Mouse (Mus musculus) layer of hippocampus, adult 8-10 months (tissue): ENCODE measurements around the gene Gm20518. TPM values are rescaled to one million over a fixed set of nuclear protein-coding genes. Genes with fewer than 3 reads are reported as not detected.

Experiments used
- total RNA-seq, 4 experiments: library from RNA; stranded (reverse); gene quantifications; 2 replicates each; pipeline ENCODE4 v1.2.4; 2022

Gm20518 gene
- total RNA-seq, 4 experiments from 2014 or later: 0.73 to 2.6 (median 1.6) TPM

Other genes with a start within 250 kb of the Gm20518 start
- gene Ccdc74a, start 245.2 kb downstream of the Gm20518 start, total RNA-seq: 10 to 100 TPM; 29.8 to 42.6 (median 41.3) TPM
- 10 to 100 TPM; 72.6 to 84.6 (median 78.3) TPM for gene Med15, start 158.8 kb downstream of the Gm20518 start, total RNA-seq
- 100 to 1,000 TPM in 2 of 4 experiments, 10 to 100 TPM in 2; 95.8 to 105 (median 101) TPM for gene Klhl22, start 132.1 kb downstream of the Gm20518 start, total RNA-seq
- 1 to 10 TPM; 1.9 to 4.7 (median 3.0) TPM for gene Scarf2, start 94.4 kb downstream of the Gm20518 start, total RNA-seq
- gene B830017H08Rik, start 58.5 kb downstream of the Gm20518 start, total RNA-seq: 1 to 10 TPM; 2.7 to 3.9 (median 3.4) TPM
- 10 to 100 TPM in 3 of 4 experiments, 1 to 10 TPM in 1; 9.4 to 15.9 (median 12.6) TPM for gene Car15, start 53.3 kb downstream of the Gm20518 start, total RNA-seq
- under 1 TPM in 1 of 4 experiments, not detected in 3; 0.16 TPM for gene Tssk1, start 2.6 kb upstream of the Gm20518 start, total RNA-seq
- 100 to 1,000 TPM in 3 of 4 experiments, 10 to 100 TPM in 1; 97.2 to 106 (median 103) TPM for gene Dgcr2, start 6.9 kb upstream of the Gm20518 start, total RNA-seq
- gene Tssk2, start 7.0 kb upstream of the Gm20518 start, total RNA-seq: not detected
- 10 to 100 TPM; 28.5 to 33.3 (median 30.7) TPM for gene Ess2, start 19.7 kb upstream of the Gm20518 start, total RNA-seq
- gene Gsc2, start 23.4 kb upstream of the Gm20518 start, total RNA-seq: not detected
- gene Slc25a1, start 36.5 kb upstream of the Gm20518 start, total RNA-seq: 10 to 100 TPM; 37.8 to 57.7 (median 47.1) TPM
- not detected for gene Vpreb2, start 88.8 kb upstream of the Gm20518 start, total RNA-seq
- 10 to 100 TPM; 72.9 to 89.1 (median 76.9) TPM for gene Dgcr6, start 161.2 kb upstream of the Gm20518 start, total RNA-seq
- 10 to 100 TPM; 39.8 to 45.6 (median 40.5) TPM for gene Prodh, start 198.5 kb upstream of the Gm20518 start, total RNA-seq
- 10 to 100 TPM; 96.1 to 98.8 (median 97.6) TPM for gene Rtn4r, start 236.0 kb upstream of the Gm20518 start, total RNA-seq